Mouse (Mus musculus) ES-Bruce4 (cell line): Measurements from ENCODE around the gene Inpp5e.

Experiments
- CTCF ChIP-seq: IDR thresholded peaks from one replicate; pipeline ENCODE4 v1.8.1; 2011; ENCODE audit warnings: low read depth, low read length
- POLR2A ChIP-seq: IDR thresholded peaks from one replicate; pipeline ENCODE4 v1.8.1; 2011; ENCODE audit warnings: low read length; ENCODE audit not compliant: insufficient read depth

DNA sequence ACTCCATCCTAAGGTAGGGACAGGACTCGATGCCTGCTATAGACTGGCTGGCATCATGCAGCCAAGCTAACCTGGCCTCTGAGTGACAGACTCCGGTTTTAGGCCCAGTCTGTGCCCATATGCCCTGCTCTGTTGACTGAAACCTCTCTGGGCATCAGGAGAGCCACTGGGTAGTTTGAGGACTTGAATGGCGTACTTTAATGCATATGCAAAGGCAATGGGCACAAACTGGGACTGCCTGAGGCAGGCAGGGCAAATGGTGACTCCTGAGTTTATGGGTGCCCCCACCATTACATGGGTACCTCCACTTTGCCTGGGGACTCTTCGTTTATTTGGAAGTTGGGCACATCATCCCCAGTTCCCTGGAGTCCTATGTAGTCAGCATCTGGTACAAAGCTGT, 37.7 kb upstream of the Inpp5e start:
- TF ChIP-seq CTCF (no peak), POLR2A (no peak)
